Mouse (Mus musculus) liver, postnatal 0 days (tissue): ENCODE data around the gene Nav1.

Experiments used
- CTCF ChIP-seq: sonication (generic); IDR thresholded peaks from 2 replicates; pipeline ENCODE4 v1.5.1; 2016; ENCODE audit warnings: antibody characterized with exemption, low read depth
- EP300 ChIP-seq: IDR thresholded peaks from 2 replicates; pipeline ENCODE4 v1.6.1; 2016; ENCODE audit warnings: antibody characterized with exemption, low read depth, mild to moderate bottlenecking

GRCm38 (mm10) chr1:135607019-135607418 lies at the start of gene Nav1:
- TF ChIP-seq EP300 (no peak), CTCF (no peak)
